Mouse (Mus musculus) bone marrow, adult 2 months (tissue): ENCODE data around the gene Hist1h4a.

Experiments
- CTCF ChIP-seq: fragments of 200-500 bp; IDR thresholded peaks from 2 replicates; pipeline ENCODE4 v1.5.1; 2011; ENCODE audit warnings: low read length, control low read depth; ENCODE audit not compliant: control insufficient read depth, insufficient read depth
- POLR2A ChIP-seq: fragments of 200-500 bp; IDR thresholded peaks from 2 replicates; pipeline ENCODE4 v1.6.1; 2011; ENCODE audit warnings: low read depth, mild to moderate bottlenecking, control low read depth, low read length, borderline replicate concordance; ENCODE audit not compliant: control insufficient read depth

DNA sequence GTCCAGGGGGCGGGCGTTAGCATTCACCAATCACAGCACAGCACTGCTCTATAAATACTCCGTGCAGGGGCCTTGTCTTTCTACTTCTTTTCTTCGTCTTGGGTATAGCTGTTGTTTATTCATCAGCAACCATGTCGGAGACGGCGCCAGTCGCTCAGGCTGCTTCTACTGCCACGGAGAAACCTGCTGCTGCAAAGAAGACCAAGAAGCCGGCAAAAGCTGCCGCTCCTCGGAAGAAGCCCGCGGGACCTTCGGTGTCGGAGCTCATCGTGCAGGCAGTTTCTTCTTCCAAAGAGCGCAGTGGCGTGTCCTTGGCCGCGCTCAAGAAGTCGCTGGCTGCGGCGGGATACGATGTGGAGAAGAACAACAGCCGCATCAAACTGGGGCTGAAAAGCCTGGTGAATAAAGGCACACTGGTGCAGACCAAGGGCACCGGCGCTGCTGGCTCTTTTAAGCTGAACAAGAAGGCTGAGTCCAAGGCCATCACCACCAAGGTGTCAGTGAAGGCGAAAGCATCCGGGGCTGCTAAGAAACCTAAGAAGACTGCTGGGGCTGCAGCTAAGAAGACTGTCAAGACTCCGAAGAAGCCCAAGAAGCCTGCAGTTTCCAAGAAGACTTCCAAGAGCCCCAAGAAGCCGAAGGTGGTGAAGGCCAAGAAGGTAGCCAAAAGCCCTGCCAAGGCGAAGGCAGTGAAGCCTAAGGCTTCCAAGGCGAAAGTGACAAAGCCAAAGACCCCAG, 2.7 kb upstream of the Hist1h4a start, which contains the start of gene Hist1h1a:
- no peak for TF ChIP-seq CTCF
- peak; percentile 84 for TF ChIP-seq POLR2A
